Mouse (Mus musculus) C2C12 (cell line): ENCODE data around the gene Hist1h2ah.

ENCODE experiments used
- CTCF ChIP-seq: IDR thresholded peaks from one replicate; pipeline ENCODE4 v1.5.1; 2011; ENCODE audit not compliant: control insufficient read depth, insufficient read depth, insufficient read length
- FOSL1 ChIP-seq: IDR thresholded peaks from one replicate; pipeline ENCODE4 v1.8.0; 2011; ENCODE audit warnings: mild to moderate bottlenecking, low read length; ENCODE audit not compliant: poor library complexity, insufficient read depth, severe bottlenecking
- MAX ChIP-seq: IDR thresholded peaks from one replicate; pipeline ENCODE4 v1.6.1; 2011; ENCODE audit warnings: mild to moderate bottlenecking, control low read depth
- MYOD1 ChIP-seq: IDR thresholded peaks from one replicate; pipeline ENCODE4 v1.6.1; 2011; ENCODE audit warnings: low read depth; ENCODE audit not compliant: control insufficient read depth, insufficient read length
- MYOG ChIP-seq: IDR thresholded peaks from one replicate; pipeline ENCODE4 v1.6.1; 2011; ENCODE audit not compliant: control insufficient read depth, insufficient read length; ENCODE audit errors: extremely low read depth
- USF1 ChIP-seq: IDR thresholded peaks from one replicate; pipeline ENCODE4 v1.6.1; 2011; ENCODE audit warnings: low read depth, mild to moderate bottlenecking, control low read depth, moderate library complexity

DNA sequence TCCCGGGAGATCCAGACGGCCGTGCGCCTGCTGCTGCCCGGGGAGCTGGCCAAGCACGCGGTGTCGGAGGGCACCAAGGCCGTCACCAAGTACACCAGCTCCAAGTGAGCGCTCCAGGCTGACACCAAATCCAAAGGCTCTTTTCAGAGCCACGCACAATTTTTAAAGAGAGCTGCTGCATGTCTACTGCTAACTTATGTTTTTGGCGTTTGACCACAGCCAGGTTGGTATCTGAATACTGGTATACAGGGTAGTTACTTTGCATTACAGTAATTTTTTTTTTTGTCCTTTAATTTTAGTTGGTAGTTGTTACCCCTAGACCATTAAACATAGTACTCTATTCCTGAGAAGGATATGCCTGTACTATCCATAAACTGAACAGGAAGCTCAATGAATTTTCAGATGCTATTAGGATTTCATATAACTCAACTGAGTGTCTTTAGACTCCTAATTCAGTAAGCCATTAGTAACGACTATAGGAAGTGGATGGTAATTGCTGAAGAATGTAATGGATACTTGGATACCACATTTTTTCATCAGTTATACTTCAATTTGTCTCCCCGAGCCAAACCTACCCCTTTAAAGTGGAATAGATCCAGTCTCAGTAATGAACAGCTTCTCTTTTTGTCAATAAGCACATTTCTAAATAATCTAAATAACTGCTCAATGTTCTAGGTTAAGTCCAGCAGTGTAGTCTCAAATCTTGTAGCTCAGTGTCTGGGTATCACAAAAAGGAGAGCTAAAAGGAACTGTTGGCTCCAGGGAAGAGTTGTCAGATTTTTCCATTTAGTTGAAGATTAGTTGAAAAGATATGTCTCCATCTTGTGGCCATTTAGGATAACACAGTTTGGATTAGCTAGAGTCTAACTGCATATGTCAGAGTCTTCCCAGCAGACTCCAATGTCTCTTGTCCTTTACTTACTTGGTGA, 8.4 kb upstream of the Hist1h2ah start:
- TF ChIP-seq MAX = no peak
- no peak for TF ChIP-seq CTCF
- no peak for TF ChIP-seq MYOD1
- TF ChIP-seq MYOG = no peak
- TF ChIP-seq USF1 = no peak
- TF ChIP-seq FOSL1 = no peak
